Mouse (Mus musculus): Measurements from ENCODE around the gene Plcl1. TPM values are rescaled to one million over a fixed set of nuclear protein-coding genes. Genes with fewer than 3 reads are reported as not detected.

Gene Plcl1
- polyA plus RNA-seq, 1 experiment from 2014 or later, result 2.1 TPM

DNA sequence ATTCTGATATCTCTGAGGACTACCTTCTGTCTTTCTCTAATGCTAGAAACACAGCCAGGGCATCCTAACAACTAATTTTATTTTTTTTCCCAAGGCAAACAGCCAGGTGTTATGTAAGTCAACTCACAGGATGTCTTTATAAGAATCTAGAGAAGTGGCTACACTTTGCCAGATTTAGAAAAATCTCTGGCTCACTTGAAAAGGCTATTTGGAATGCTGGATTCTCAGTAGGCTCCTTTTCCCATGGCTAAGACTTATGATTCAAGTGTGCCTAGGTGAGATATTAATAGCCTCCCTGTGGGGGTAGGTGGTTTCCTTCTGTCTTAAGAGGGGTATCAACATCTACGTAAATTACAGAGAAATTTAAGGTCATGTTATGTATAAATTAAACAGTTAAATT is 152.7 kb downstream of the Plcl1 start:
- DNase-seq (ENCODE audit: low spot score), result no peak
- H3K9me3 ChIP-seq (ENCODE audit: control insufficient read depth, low read length), result no peaks in the 10 kb centered on the region
- no peak overlapping the region for H3K4me2 ChIP-seq (ENCODE audit: low read length)
- H3K27me3 ChIP-seq (replicated peaks; ENCODE audit: control insufficient read depth, insufficient read depth, low read length), result no peaks in the 10 kb centered on the region
- ATAC-seq (replicated peaks; ENCODE audit: low FRiP score, low TSS enrichment, low read depth), result no peak
- H3K9ac ChIP-seq (ENCODE audit: low read length), result no peak overlapping the region
- no peaks in the 10 kb centered on the region; the same call in 1 of the 2 replicates for H3K4me1 ChIP-seq (replicated peaks; ENCODE audit: control insufficient read depth, insufficient read depth, low read length)
- H3K36me3 ChIP-seq (ENCODE audit: control insufficient read depth, insufficient read depth, low read length), result no peaks in the 10 kb centered on the region
- H3K27ac ChIP-seq (ENCODE audit: low read depth), result no peak overlapping the region
- no peak overlapping the region for H3K4me3 ChIP-seq (ENCODE audit: low read depth, low read length)
- WGBS, result 82% methylated on average over 1 of the region's 1 CpGs

DNA sequence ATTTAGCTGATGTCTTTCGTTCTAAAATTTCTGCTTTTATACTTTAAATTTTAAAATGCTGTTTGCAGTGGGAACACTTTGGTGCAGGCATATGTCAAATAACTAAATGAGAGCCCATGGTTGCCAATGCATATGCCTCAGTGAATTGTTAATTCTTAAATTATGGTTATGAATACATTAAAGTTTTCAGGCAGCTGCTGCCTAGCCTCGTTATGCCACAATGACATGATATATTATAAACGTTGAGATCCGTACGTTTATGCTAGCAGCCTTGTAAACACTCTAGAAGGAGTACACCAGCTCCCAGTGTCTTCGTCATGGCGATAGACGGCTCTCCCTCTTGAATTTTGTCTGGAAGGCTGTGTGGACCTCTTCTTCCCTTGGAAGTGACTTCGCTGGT is 154.3 kb downstream of the Plcl1 start:
- WGBS, result 49% methylated on average over 9 of the region's 9 CpGs
- Histone ChIP-seq H3K27ac (ENCODE audit: low read depth) (no peak overlapping the region), H3K4me1 (replicated peaks; ENCODE audit: control insufficient read depth, insufficient read depth, low read length) (no peaks in the 10 kb centered on the region; the same call in 1 of the 2 replicates), H3K4me3 (ENCODE audit: low read depth, low read length) (no peak overlapping the region), H3K27me3 (replicated peaks; ENCODE audit: control insufficient read depth, insufficient read depth, low read length) (no peaks in the 10 kb centered on the region), H3K4me2 (ENCODE audit: low read length) (no peak overlapping the region), H3K9me3 (ENCODE audit: control insufficient read depth, low read length) (no peaks in the 10 kb centered on the region), H3K9ac (ENCODE audit: low read length) (no peak overlapping the region), H3K36me3 (ENCODE audit: control insufficient read depth, insufficient read depth, low read length) (no peaks in the 10 kb centered on the region)
- ATAC-seq (replicated peaks; ENCODE audit: low FRiP score, low TSS enrichment, low read depth), result no peak
- DNase-seq (ENCODE audit: low spot score), result no peak

- Histone ChIP-seq H3K4me3 (ENCODE audit: low read depth, low read length) (no peak overlapping the region), H3K4me1 (replicated peaks; ENCODE audit: control insufficient read depth, insufficient read depth, low read length) (no peaks in the 10 kb centered on the region), H3K27ac (ENCODE audit: low read depth) (no peak overlapping the region), H3K9me3 (ENCODE audit: control insufficient read depth, low read length) (no peaks in the 10 kb centered on the region), H3K4me2 (ENCODE audit: low read length) (no peak overlapping the region), H3K9ac (ENCODE audit: low read length) (no peak overlapping the region), H3K27me3 (replicated peaks; ENCODE audit: control insufficient read depth, insufficient read depth, low read length) (no peaks in the 10 kb centered on the region), H3K36me3 (ENCODE audit: control insufficient read depth, insufficient read depth, low read length) (no peaks in the 10 kb centered on the region)
- 78% methylated on average over 6 of the region's 6 CpGs for WGBS
- no peak for ATAC-seq (replicated peaks; ENCODE audit: low FRiP score, low TSS enrichment, low read depth)
- no peak for DNase-seq (ENCODE audit: low spot score)
Observed at GRCm38 (mm10) chr1:55565933-55566332, 160.2 kb downstream of the Plcl1 start.

DNA sequence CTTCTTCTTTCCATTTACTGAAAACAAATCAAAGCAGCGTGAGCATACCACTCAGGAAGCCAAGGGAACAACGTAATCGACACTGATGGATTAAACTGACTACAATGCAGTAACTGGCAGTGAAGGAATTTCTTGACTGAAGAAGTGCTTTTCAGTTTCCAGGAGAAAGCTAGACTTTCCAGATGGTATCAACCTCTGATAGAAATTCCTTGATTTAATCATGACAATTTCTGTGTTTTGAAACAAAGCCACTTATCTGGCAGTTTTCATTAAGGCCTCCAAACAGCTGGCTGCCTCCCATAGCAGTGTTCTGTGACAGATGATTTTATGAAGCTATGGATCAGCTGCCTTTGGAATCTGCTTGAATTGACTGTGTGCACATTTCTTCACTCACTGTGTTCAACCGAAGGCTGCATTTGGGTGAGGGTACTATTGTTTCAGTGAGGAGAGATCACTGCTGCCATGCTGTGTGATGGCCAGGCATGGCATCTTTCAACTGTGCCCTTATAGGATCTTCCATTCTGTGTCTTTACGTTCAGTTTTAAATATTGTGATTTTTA is 162.2 kb downstream of the Plcl1 start:
- Histone ChIP-seq H3K27ac (ENCODE audit: low read depth) (no peak overlapping the region), H3K4me1 (replicated peaks; ENCODE audit: control insufficient read depth, insufficient read depth, low read length) (no peaks in the 10 kb centered on the region), H3K36me3 (ENCODE audit: control insufficient read depth, insufficient read depth, low read length) (no peaks in the 10 kb centered on the region), H3K4me3 (ENCODE audit: low read depth, low read length) (no peak overlapping the region), H3K4me2 (ENCODE audit: low read length) (no peak overlapping the region), H3K9me3 (ENCODE audit: control insufficient read depth, low read length) (no peaks in the 10 kb centered on the region), H3K9ac (ENCODE audit: low read length) (no peak overlapping the region), H3K27me3 (replicated peaks; ENCODE audit: control insufficient read depth, insufficient read depth, low read length) (no peaks in the 10 kb centered on the region)
- ATAC-seq (replicated peaks; ENCODE audit: low FRiP score, low TSS enrichment, low read depth) (no peak), DNase-seq (ENCODE audit: low spot score) (no peak)
- WGBS, result 64% methylated on average over 5 of the region's 5 CpGs

DNA sequence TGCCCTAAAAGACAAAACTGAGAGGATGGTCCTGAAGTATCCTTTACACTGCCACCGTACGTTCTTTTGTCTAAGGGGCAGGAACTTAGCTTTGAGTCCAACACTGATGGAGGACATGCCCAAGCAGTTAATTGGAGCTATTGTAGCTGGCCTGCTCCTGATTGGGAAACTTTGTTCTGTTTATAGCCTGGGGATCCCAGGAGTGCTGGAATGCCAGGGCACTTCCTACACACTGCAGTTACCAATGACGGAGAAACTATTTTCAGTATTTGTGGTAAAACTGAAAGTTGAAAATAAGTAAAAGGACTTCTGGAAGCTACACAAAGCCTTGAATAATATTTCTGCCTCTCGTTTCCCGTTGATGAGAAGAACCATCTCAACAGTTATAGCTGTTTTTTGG is 164.5 kb downstream of the Plcl1 start:
- ATAC-seq (replicated peaks; ENCODE audit: low FRiP score, low TSS enrichment, low read depth) (no peak), DNase-seq (ENCODE audit: low spot score) (no peak)
- Histone ChIP-seq H3K27ac (ENCODE audit: low read depth) (no peak overlapping the region), H3K4me3 (ENCODE audit: low read depth, low read length) (no peak overlapping the region), H3K4me1 (replicated peaks; ENCODE audit: control insufficient read depth, insufficient read depth, low read length) (no peaks in the 10 kb centered on the region), H3K27me3 (replicated peaks; ENCODE audit: control insufficient read depth, insufficient read depth, low read length) (no peaks in the 10 kb centered on the region), H3K9ac (ENCODE audit: low read length) (no peak overlapping the region), H3K36me3 (ENCODE audit: control insufficient read depth, insufficient read depth, low read length) (no peaks in the 10 kb centered on the region), H3K9me3 (ENCODE audit: control insufficient read depth, low read length) (no peaks in the 10 kb centered on the region), H3K4me2 (ENCODE audit: low read length) (no peak overlapping the region)
- WGBS, result 73% methylated on average over 5 of the region's 5 CpGs

GRCm38 (mm10) chr1:55571399-55571798 is 165.7 kb downstream of the Plcl1 start:
- 90% methylated on average over 4 of the region's 4 CpGs for WGBS
- Histone ChIP-seq H3K4me3 (ENCODE audit: low read depth, low read length) (no peak overlapping the region), H3K9ac (ENCODE audit: low read length) (no peak overlapping the region), H3K4me1 (replicated peaks; ENCODE audit: control insufficient read depth, insufficient read depth, low read length) (peaks cover 3% of the 10 kb centered on the region; the same call in 1 of the 2 replicates), H3K27me3 (replicated peaks; ENCODE audit: control insufficient read depth, insufficient read depth, low read length) (no peaks in the 10 kb centered on the region), H3K36me3 (ENCODE audit: control insufficient read depth, insufficient read depth, low read length) (no peaks in the 10 kb centered on the region), H3K9me3 (ENCODE audit: control insufficient read depth, low read length) (no peaks in the 10 kb centered on the region), H3K27ac (ENCODE audit: low read depth) (no peak overlapping the region), H3K4me2 (ENCODE audit: low read length) (no peak overlapping the region)
- ATAC-seq (replicated peaks; ENCODE audit: low FRiP score, low TSS enrichment, low read depth) (no peak), DNase-seq (ENCODE audit: low spot score) (no peak)

DNA sequence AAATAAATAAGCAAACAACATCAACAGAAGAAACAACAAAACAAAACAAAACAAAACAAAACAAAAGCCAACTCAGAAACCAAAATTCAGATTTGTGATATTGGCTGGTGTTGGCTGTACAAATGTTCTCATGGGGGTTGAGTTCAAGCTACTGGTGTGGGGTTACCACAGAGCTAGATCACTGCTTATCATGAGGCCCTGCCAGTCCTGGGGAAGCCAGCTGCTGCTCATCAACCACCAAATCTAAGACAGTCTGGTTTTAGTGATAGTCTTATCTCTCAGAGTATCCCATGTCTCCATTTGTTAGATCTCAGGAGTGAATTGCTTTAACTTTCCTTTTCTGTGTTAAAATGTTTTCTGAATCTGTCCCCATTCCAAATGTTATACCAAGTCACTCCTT is 166.5 kb downstream of the Plcl1 start:
- ATAC-seq (replicated peaks; ENCODE audit: low FRiP score, low TSS enrichment, low read depth) (no peak), DNase-seq (ENCODE audit: low spot score) (no peak)
- Histone ChIP-seq H3K36me3 (ENCODE audit: control insufficient read depth, insufficient read depth, low read length) (no peaks in the 10 kb centered on the region), H3K9me3 (ENCODE audit: control insufficient read depth, low read length) (no peaks in the 10 kb centered on the region), H3K27me3 (replicated peaks; ENCODE audit: control insufficient read depth, insufficient read depth, low read length) (no peaks in the 10 kb centered on the region), H3K4me3 (ENCODE audit: low read depth, low read length) (no peak overlapping the region), H3K4me2 (ENCODE audit: low read length) (no peak overlapping the region), H3K4me1 (replicated peaks; ENCODE audit: control insufficient read depth, insufficient read depth, low read length) (peaks cover 3% of the 10 kb centered on the region; the same call in 1 of the 2 replicates), H3K27ac (ENCODE audit: low read depth) (no peak overlapping the region), H3K9ac (ENCODE audit: low read length) (no peak overlapping the region)

- Histone ChIP-seq H3K27ac (ENCODE audit: low read depth) (no peak overlapping the region), H3K9ac (ENCODE audit: low read length) (no peak overlapping the region), H3K9me3 (ENCODE audit: control insufficient read depth, low read length) (no peaks in the 10 kb centered on the region), H3K4me3 (ENCODE audit: low read depth, low read length) (no peak overlapping the region), H3K36me3 (ENCODE audit: control insufficient read depth, insufficient read depth, low read length) (no peaks in the 10 kb centered on the region), H3K4me2 (ENCODE audit: low read length) (no peak overlapping the region), H3K27me3 (replicated peaks; ENCODE audit: control insufficient read depth, insufficient read depth, low read length) (no peaks in the 10 kb centered on the region), H3K4me1 (replicated peaks; ENCODE audit: control insufficient read depth, insufficient read depth, low read length) (peaks cover 3% of the 10 kb centered on the region; the same call in 1 of the 2 replicates)
- WGBS, result 73% methylated on average over 3 of the region's 3 CpGs
- no peak for DNase-seq (ENCODE audit: low spot score)
- no peak for ATAC-seq (replicated peaks; ENCODE audit: low FRiP score, low TSS enrichment, low read depth)
Observed at GRCm38 (mm10) chr1:55572664-55573063, 166.9 kb downstream of the Plcl1 start.

GRCm38 (mm10) chr1:55575916-55576315 is 170.2 kb downstream of the Plcl1 start:
- Histone ChIP-seq H3K9ac (ENCODE audit: low read length) (no peak overlapping the region), H3K27ac (ENCODE audit: low read depth) (no peak overlapping the region), H3K9me3 (ENCODE audit: control insufficient read depth, low read length) (no peaks in the 10 kb centered on the region), H3K27me3 (replicated peaks; ENCODE audit: control insufficient read depth, insufficient read depth, low read length) (no peaks in the 10 kb centered on the region), H3K4me1 (replicated peaks; ENCODE audit: control insufficient read depth, insufficient read depth, low read length) (peaks cover 3% of the 10 kb centered on the region; the same call in 1 of the 2 replicates), H3K36me3 (ENCODE audit: control insufficient read depth, insufficient read depth, low read length) (no peaks in the 10 kb centered on the region), H3K4me2 (ENCODE audit: low read length) (no peak overlapping the region), H3K4me3 (ENCODE audit: low read depth, low read length) (no peak overlapping the region)
- DNase-seq (ENCODE audit: low spot score), result no peak
- 12% methylated on average over 2 of the region's 2 CpGs for WGBS
- ATAC-seq (replicated peaks; ENCODE audit: low FRiP score, low TSS enrichment, low read depth), result no peak

All from intestine, embryonic 14.5 days (tissue).